Mouse (Mus musculus): Measurements from ENCODE around the gene Cacnb4. TPM values are rescaled to one million over a fixed set of nuclear protein-coding genes. Genes with fewer than 3 reads are reported as not detected.

The Cacnb4 gene
- polyA plus RNA-seq, 1 experiment: 0.45 TPM

- Histone ChIP-seq H3K4me3 (replicated peaks; ENCODE audit: control insufficient read depth, low read depth, low read length) (no peak overlapping the region), H3K27ac (ENCODE audit: control insufficient read depth, insufficient read depth, low read depth, low read length, poor library complexity) (no peak overlapping the region), H3K4me1 (ENCODE audit: control insufficient read depth, insufficient read depth, low read length) (no peaks in the 10 kb centered on the region; the same call in 1 of the 2 replicates)
- WGBS: 52% methylated on average over 3 of the region's 3 CpGs
- TF ChIP-seq CTCF (IDR thresholded peaks at IDR 0.05; ENCODE audit: control insufficient read depth, insufficient read depth, low read length) (no peak), POLR2A (IDR thresholded peaks at IDR 0.05; ENCODE audit: borderline replicate concordance, control insufficient read depth, low read depth, low read length) (no peak)
Observed at GRCm38 (mm10) chr2:52537645-52538044, 139.0 kb downstream of the Cacnb4 start.

DNA sequence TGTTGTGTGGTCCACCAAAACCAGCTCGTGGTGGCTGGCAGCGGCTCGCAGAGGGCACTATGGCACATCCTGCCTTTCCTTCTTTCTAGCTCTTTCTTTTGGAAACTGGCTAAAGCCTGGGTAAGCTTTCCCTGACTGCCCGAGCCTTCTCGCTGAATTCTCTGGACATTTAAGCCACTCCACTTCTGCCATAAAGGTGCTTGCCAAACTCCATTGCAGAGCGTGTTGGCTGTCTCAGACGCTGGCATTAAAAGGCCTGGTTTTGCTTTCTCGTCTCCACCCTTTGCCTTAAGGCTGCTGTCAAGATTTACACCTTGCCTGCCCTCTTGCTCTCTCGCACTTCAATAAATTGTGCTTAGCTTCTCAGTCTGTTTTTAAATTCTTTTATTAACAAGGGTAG is 139.5 kb downstream of the Cacnb4 start:
- Histone ChIP-seq H3K27ac (ENCODE audit: control insufficient read depth, insufficient read depth, low read depth, low read length, poor library complexity) (no peak overlapping the region), H3K4me3 (replicated peaks; ENCODE audit: control insufficient read depth, low read depth, low read length) (no peak overlapping the region), H3K4me1 (ENCODE audit: control insufficient read depth, insufficient read depth, low read length) (no peaks in the 10 kb centered on the region; the same call in 1 of the 2 replicates)
- TF ChIP-seq CTCF (IDR thresholded peaks at IDR 0.05; ENCODE audit: control insufficient read depth, insufficient read depth, low read length) (no peak), POLR2A (IDR thresholded peaks at IDR 0.05; ENCODE audit: borderline replicate concordance, control insufficient read depth, low read depth, low read length) (no peak)
- WGBS: 88% methylated on average over 9 of the region's 9 CpGs

- WGBS: 81% methylated on average over 4 of the region's 4 CpGs
- TF ChIP-seq CTCF (IDR thresholded peaks at IDR 0.05; ENCODE audit: control insufficient read depth, insufficient read depth, low read length) (no peak), POLR2A (IDR thresholded peaks at IDR 0.05; ENCODE audit: borderline replicate concordance, control insufficient read depth, low read depth, low read length) (no peak)
- no peak overlapping the region for H3K27ac ChIP-seq (ENCODE audit: control insufficient read depth, insufficient read depth, low read depth, low read length, poor library complexity)
- H3K4me1 ChIP-seq (ENCODE audit: control insufficient read depth, insufficient read depth, low read length): no peaks in the 10 kb centered on the region; the same call in 1 of the 2 replicates
- no peak overlapping the region for H3K4me3 ChIP-seq (replicated peaks; ENCODE audit: control insufficient read depth, low read depth, low read length)
Observed at GRCm38 (mm10) chr2:52536511-52536910, 140.1 kb downstream of the Cacnb4 start.

GRCm38 (mm10) chr2:52533696-52534095 is 142.9 kb downstream of the Cacnb4 start:
- Histone ChIP-seq H3K4me3 (replicated peaks; ENCODE audit: control insufficient read depth, low read depth, low read length) (no peak overlapping the region), H3K4me1 (ENCODE audit: control insufficient read depth, insufficient read depth, low read length) (no peaks in the 10 kb centered on the region; the same call in 1 of the 2 replicates), H3K27ac (ENCODE audit: control insufficient read depth, insufficient read depth, low read depth, low read length, poor library complexity) (no peak overlapping the region)
- WGBS: 81% methylated on average over 5 of the region's 5 CpGs
- TF ChIP-seq CTCF (IDR thresholded peaks at IDR 0.05; ENCODE audit: control insufficient read depth, insufficient read depth, low read length): no peak
- no peak for TF ChIP-seq POLR2A (IDR thresholded peaks at IDR 0.05; ENCODE audit: borderline replicate concordance, control insufficient read depth, low read depth, low read length)

- no peak for TF ChIP-seq CTCF (IDR thresholded peaks at IDR 0.05; ENCODE audit: control insufficient read depth, insufficient read depth, low read length)
- no peak for TF ChIP-seq POLR2A (IDR thresholded peaks at IDR 0.05; ENCODE audit: borderline replicate concordance, control insufficient read depth, low read depth, low read length)
- H3K4me3 ChIP-seq (replicated peaks; ENCODE audit: control insufficient read depth, low read depth, low read length): no peak overlapping the region
Observed at GRCm38 (mm10) chr2:52530521-52530920, 146.1 kb downstream of the Cacnb4 start.

GRCm38 (mm10) chr2:52529245-52529644 is 147.4 kb downstream of the Cacnb4 start:
- Histone ChIP-seq H3K27ac (ENCODE audit: control insufficient read depth, insufficient read depth, low read depth, low read length, poor library complexity) (no peak overlapping the region), H3K4me1 (ENCODE audit: control insufficient read depth, insufficient read depth, low read length) (no peaks in the 10 kb centered on the region; the same call in 1 of the 2 replicates), H3K4me3 (replicated peaks; ENCODE audit: control insufficient read depth, low read depth, low read length) (no peak overlapping the region)
- TF ChIP-seq CTCF (IDR thresholded peaks at IDR 0.05; ENCODE audit: control insufficient read depth, insufficient read depth, low read length): no peak
- TF ChIP-seq POLR2A (IDR thresholded peaks at IDR 0.05; ENCODE audit: borderline replicate concordance, control insufficient read depth, low read depth, low read length): no peak
- 71% methylated on average over 7 of the region's 7 CpGs for WGBS

More at GRCm38 (mm10) chr2:52530521-52530920, 146.1 kb downstream of the Cacnb4 start:
- Histone ChIP-seq H3K4me1 (ENCODE audit: control insufficient read depth, insufficient read depth, low read length) (no peaks in the 10 kb centered on the region), H3K27ac (ENCODE audit: control insufficient read depth, insufficient read depth, low read depth, low read length, poor library complexity) (no peak overlapping the region)
- WGBS: 66% methylated on average over 2 of the region's 2 CpGs

DNA sequence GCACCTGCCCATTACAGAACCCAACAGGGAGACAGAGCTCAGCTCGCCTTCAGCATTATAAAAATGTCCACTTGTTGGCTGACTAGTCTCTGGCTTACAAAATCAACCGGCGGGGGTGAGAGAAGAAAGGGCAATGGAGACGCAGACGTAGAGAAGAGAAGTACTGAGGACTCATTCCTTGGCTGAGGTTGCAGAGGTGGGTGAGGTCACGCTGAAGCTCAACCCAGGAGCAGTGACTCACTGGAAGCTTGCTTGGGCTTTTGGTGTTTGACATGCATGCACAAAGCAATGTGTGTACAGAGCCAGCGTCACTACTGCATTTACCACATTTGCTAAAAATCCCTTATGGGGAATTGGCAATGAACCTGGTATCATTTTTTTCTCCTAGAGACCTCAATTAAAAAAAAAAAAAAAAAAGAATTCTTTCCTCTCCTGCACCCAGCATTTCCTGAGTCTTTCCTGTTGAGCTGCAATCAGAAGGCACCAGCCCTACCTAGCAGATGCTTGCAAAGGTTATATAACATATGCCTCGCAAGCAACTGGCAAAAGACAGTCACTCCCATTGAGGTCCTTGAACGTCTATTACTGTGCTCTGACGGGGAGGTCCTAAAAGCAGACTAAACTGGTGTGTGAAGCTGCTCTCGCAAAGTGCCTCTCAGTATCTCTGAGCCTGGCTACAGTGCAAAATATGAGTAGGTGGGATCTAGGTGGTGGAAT is 150.6 kb downstream of the Cacnb4 start:
- Histone ChIP-seq H3K4me3 (replicated peaks; ENCODE audit: control insufficient read depth, low read depth, low read length) (no peak overlapping the region), H3K4me1 (ENCODE audit: control insufficient read depth, insufficient read depth, low read length) (no peaks in the 10 kb centered on the region; the same call in 1 of the 2 replicates), H3K27ac (ENCODE audit: control insufficient read depth, insufficient read depth, low read depth, low read length, poor library complexity) (no peak overlapping the region)
- no peak for TF ChIP-seq CTCF (IDR thresholded peaks at IDR 0.05; ENCODE audit: control insufficient read depth, insufficient read depth, low read length)
- TF ChIP-seq POLR2A (IDR thresholded peaks at IDR 0.05; ENCODE audit: borderline replicate concordance, control insufficient read depth, low read depth, low read length): no peak
- 16% methylated on average over 11 of the region's 11 CpGs for WGBS

GRCm38 (mm10) chr2:52523056-52523715 is 153.4 kb downstream of the Cacnb4 start:
- WGBS: 56% methylated on average over 7 of the region's 7 CpGs
- TF ChIP-seq POLR2A (IDR thresholded peaks at IDR 0.05; ENCODE audit: borderline replicate concordance, control insufficient read depth, low read depth, low read length): no peak
- no peak for TF ChIP-seq CTCF (IDR thresholded peaks at IDR 0.05; ENCODE audit: control insufficient read depth, insufficient read depth, low read length)

More at GRCm38 (mm10) chr2:52523056-52523715, 153.4 kb downstream of the Cacnb4 start:
- Histone ChIP-seq H3K27ac (ENCODE audit: control insufficient read depth, insufficient read depth, low read depth, low read length, poor library complexity) (no peak overlapping the region), H3K4me1 (ENCODE audit: control insufficient read depth, insufficient read depth, low read length) (no peaks in the 10 kb centered on the region; the same call in 1 of the 2 replicates), H3K4me3 (replicated peaks; ENCODE audit: control insufficient read depth, low read depth, low read length) (no peak overlapping the region)
